Mouse (Mus musculus) G1E (cell line): Measurements from ENCODE around the gene Med20.

ENCODE experiments used
- CTCF ChIP-seq: IDR thresholded peaks from 2 replicates; pipeline ENCODE4 v1.5.1; 2012; ENCODE audit warnings: low read depth, low read length, inconsistent platforms, mixed read lengths
- GATA1 ChIP-seq: IDR thresholded peaks from 2 replicates; pipeline ENCODE4 v1.6.1; 2012; ENCODE audit warnings: borderline replicate concordance, low read length, inconsistent platforms, mixed read lengths
- GATA2 ChIP-seq: IDR thresholded peaks from 2 replicates; pipeline ENCODE4 v1.6.1; 2012; ENCODE audit warnings: low read depth, low read length, inconsistent platforms, borderline replicate concordance
- POLR2AphosphoS5 ChIP-seq: IDR thresholded peaks from 2 replicates; pipeline ENCODE4 v1.6.1; 2012; ENCODE audit warnings: low read depth, low read length, inconsistent platforms; ENCODE audit not compliant: insufficient replicate concordance
- TAL1 ChIP-seq: conservative IDR thresholded peaks from 2 replicates; pipeline ENCODE4 v1.6.1; 2012; ENCODE audit warnings: low read depth, low read length, inconsistent platforms, mixed read lengths

DNA sequence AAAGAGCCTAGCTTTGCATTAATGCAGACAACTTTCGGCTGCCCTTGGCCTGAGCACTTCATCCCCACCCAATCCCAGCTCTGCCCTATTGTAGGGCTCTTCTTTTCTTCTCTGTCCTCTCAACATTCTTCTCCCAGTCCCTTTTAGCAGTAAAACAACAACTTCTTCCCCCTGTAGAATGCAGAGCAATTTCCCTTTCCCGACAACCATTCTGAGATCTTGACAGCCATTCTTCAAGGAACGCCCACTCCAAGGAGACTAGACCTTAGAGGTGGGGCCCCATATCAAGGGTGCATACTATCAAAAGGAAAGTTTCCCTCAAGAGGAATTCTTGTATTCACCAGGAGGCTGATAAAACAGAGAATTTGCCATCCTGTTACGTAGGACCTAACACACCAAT is 37.6 kb downstream of the Med20 start:
- TF ChIP-seq CTCF (no peak), POLR2AphosphoS5 (no peak), TAL1 (no peak), GATA1 (no peak), GATA2 (no peak)
